Mouse (Mus musculus): ENCODE results near the gene Sdr39u1. TPM values are rescaled to one million over a fixed set of nuclear protein-coding genes. Genes with fewer than 3 reads are reported as not detected.

Gene Sdr39u1
- polyA plus RNA-seq, 2 experiments, result 80.2 to 81.0 TPM

- Histone ChIP-seq H3K4me3 (replicated peaks; ENCODE audit: low read length) (peak overlapping the region; percentile 66), H3K27ac (replicated peaks; ENCODE audit: low read depth, low read length) (peak overlapping the region; percentile 96), H3K27me3 (ENCODE audit: control insufficient read depth, insufficient read depth, low read length) (no peaks in the 10 kb centered on the region), H3K9me3 (ENCODE audit: control insufficient read depth, low read length) (no peaks in the 10 kb centered on the region), H3K4me2 (replicated peaks; ENCODE audit: low read depth, low read length, severe bottlenecking) (peak overlapping the region; percentile 95), H3K9ac (ENCODE audit: low read depth, low read length, severe bottlenecking) (peak overlapping the region; percentile 75), H3K4me1 (ENCODE audit: control insufficient read depth, insufficient read depth, low read length) (peaks cover 43% of the 10 kb centered on the region), H3K36me3 (ENCODE audit: control insufficient read depth, insufficient read depth, low read length) (peaks cover 20% of the 10 kb centered on the region)
- WGBS, result 0% methylated on average over 9 of the region's 9 CpGs
- DNase-seq (ENCODE audit: low spot score) (no peak), ATAC-seq (ENCODE audit: low FRiP score, low read depth) (no peak)
- TF ChIP-seq POLR2A (IDR thresholded peaks at IDR 0.05; ENCODE audit: borderline replicate concordance, extremely low read depth, insufficient read depth, insufficient read length), result no peak
These were observed 45.5 kb downstream of the Sdr39u1 start for GRCm38 (mm10) chr14:55854406-55855100.

GRCm38 (mm10) chr14:55853621-55854285 is 46.3 kb downstream of the Sdr39u1 start, which contains the start of gene Nynrin:
TSS of gene Nynrin (plus strand) at chr14:55854010.
- Histone ChIP-seq H3K4me1 (ENCODE audit: control insufficient read depth, insufficient read depth, low read length) (peaks cover 43% of the 10 kb centered on the region), H3K27me3 (ENCODE audit: control insufficient read depth, insufficient read depth, low read length) (no peaks in the 10 kb centered on the region), H3K27ac (replicated peaks; ENCODE audit: low read depth, low read length) (peak within 1 kb of the TSS; percentile 96), H3K36me3 (ENCODE audit: control insufficient read depth, insufficient read depth, low read length) (peaks cover 14% of the 10 kb centered on the region), H3K4me3 (replicated peaks; ENCODE audit: low read length) (peak within 1 kb of the TSS; percentile 66), H3K9me3 (ENCODE audit: control insufficient read depth, low read length) (no peaks in the 10 kb centered on the region), H3K4me2 (replicated peaks; ENCODE audit: low read depth, low read length, severe bottlenecking) (peak within 1 kb of the TSS; percentile 95), H3K9ac (ENCODE audit: low read depth, low read length, severe bottlenecking) (peak within 1 kb of the TSS; percentile 75)
- under 1% methylated on average over 21 of the region's 33 CpGs for WGBS
- no peak for TF ChIP-seq POLR2A (IDR thresholded peaks at IDR 0.05; ENCODE audit: borderline replicate concordance, extremely low read depth, insufficient read depth, insufficient read length)
- DNase-seq (ENCODE audit: low spot score) (peak; percentile 91), ATAC-seq (ENCODE audit: low FRiP score, low read depth) (peak; percentile 88)

GRCm38 (mm10) chr14:55852646-55853551 is 47.2 kb downstream of the Sdr39u1 start:
- peak; percentile 84 for ATAC-seq (ENCODE audit: low FRiP score, low read depth)
- Histone ChIP-seq H3K4me1 (ENCODE audit: control insufficient read depth, insufficient read depth, low read length) (peaks cover 41% of the 10 kb centered on the region), H3K4me2 (replicated peaks; ENCODE audit: low read depth, low read length, severe bottlenecking) (peak overlapping the region; percentile 95), H3K4me3 (replicated peaks; ENCODE audit: low read length) (peak overlapping the region; percentile 66), H3K36me3 (ENCODE audit: control insufficient read depth, insufficient read depth, low read length) (peaks cover 9% of the 10 kb centered on the region), H3K27ac (replicated peaks; ENCODE audit: low read depth, low read length) (peak overlapping the region; percentile 96), H3K9ac (ENCODE audit: low read depth, low read length, severe bottlenecking) (peak overlapping the region; percentile 75), H3K27me3 (ENCODE audit: control insufficient read depth, insufficient read depth, low read length) (no peaks in the 10 kb centered on the region), H3K9me3 (ENCODE audit: control insufficient read depth, low read length) (no peaks in the 10 kb centered on the region)
- WGBS, result 2% methylated on average over 11 of the region's 11 CpGs
- no peak for TF ChIP-seq POLR2A (IDR thresholded peaks at IDR 0.05; ENCODE audit: borderline replicate concordance, extremely low read depth, insufficient read depth, insufficient read length)
- peak; percentile 84 for DNase-seq (ENCODE audit: low spot score)

GRCm38 (mm10) chr14:55850885-55851284 is 49.2 kb downstream of the Sdr39u1 start:
- H3K9ac ChIP-seq (ENCODE audit: low read depth, low read length, severe bottlenecking), result no peak overlapping the region
- WGBS, result 65% methylated on average over 6 of the region's 6 CpGs
- no peak for TF ChIP-seq POLR2A (IDR thresholded peaks at IDR 0.05; ENCODE audit: borderline replicate concordance, extremely low read depth, insufficient read depth, insufficient read length)
- H3K36me3 ChIP-seq (ENCODE audit: control insufficient read depth, insufficient read depth, low read length), result no peaks in the 10 kb centered on the region
- H3K9me3 ChIP-seq (ENCODE audit: control insufficient read depth, low read length), result no peaks in the 10 kb centered on the region
- DNase-seq (ENCODE audit: low spot score) (no peak), ATAC-seq (ENCODE audit: low FRiP score, low read depth) (no peak)
- H3K27me3 ChIP-seq (ENCODE audit: control insufficient read depth, insufficient read depth, low read length), result no peaks in the 10 kb centered on the region
- H3K4me1 ChIP-seq (ENCODE audit: control insufficient read depth, insufficient read depth, low read length), result peaks cover 21% of the 10 kb centered on the region
- H3K4me2 ChIP-seq (replicated peaks; ENCODE audit: low read depth, low read length, severe bottlenecking), result no peak overlapping the region
- no peak overlapping the region for H3K4me3 ChIP-seq (replicated peaks; ENCODE audit: low read length)
- H3K27ac ChIP-seq (replicated peaks; ENCODE audit: low read depth, low read length), result no peak overlapping the region

Other genes with a start within 250 kb of the Sdr39u1 start
- 47.4 and 49.7 TPM in 2 replicates for gene Mdp1, start 239.8 kb downstream of the Sdr39u1 start, polyA plus RNA-seq (2012; rRNA removed)
- 53.7 and 59.1 TPM in 2 replicates for gene Mdp1, start 239.8 kb downstream of the Sdr39u1 start, polyA plus RNA-seq (2014; fragmentation: Nextera tagmentation; extraction: Ambion mirVana)
- gene Gmpr2, start 228.4 kb downstream of the Sdr39u1 start, polyA plus RNA-seq (2012; rRNA removed), result 51.1 and 53.6 TPM in 2 replicates
- 53.1 and 68.5 TPM in 2 replicates for gene Gmpr2, start 228.4 kb downstream of the Sdr39u1 start, polyA plus RNA-seq (2014; fragmentation: Nextera tagmentation; extraction: Ambion mirVana)
- gene Nedd8, start 228.2 kb downstream of the Sdr39u1 start, polyA plus RNA-seq (2012; rRNA removed), result 347 and 416 TPM in 2 replicates
- gene Nedd8, start 228.2 kb downstream of the Sdr39u1 start, polyA plus RNA-seq (2014; fragmentation: Nextera tagmentation; extraction: Ambion mirVana), result 567 and 583 TPM in 2 replicates
- 35.9 and 38.4 TPM in 2 replicates for gene Tinf2, start 218.5 kb downstream of the Sdr39u1 start, polyA plus RNA-seq (2012; rRNA removed)
- gene Tinf2, start 218.5 kb downstream of the Sdr39u1 start, polyA plus RNA-seq (2014; fragmentation: Nextera tagmentation; extraction: Ambion mirVana), result 34.2 and 40.1 TPM in 2 replicates
- gene Tgm1, start 186.4 kb downstream of the Sdr39u1 start, polyA plus RNA-seq (2012; rRNA removed), result 15.0 and 17.7 TPM in 2 replicates
- gene Tgm1, start 186.4 kb downstream of the Sdr39u1 start, polyA plus RNA-seq (2014; fragmentation: Nextera tagmentation; extraction: Ambion mirVana), result 17.0 and 21.2 TPM in 2 replicates
- 41.7 and 53.5 TPM in 2 replicates for gene Rabggta, start 178.0 kb downstream of the Sdr39u1 start, polyA plus RNA-seq (2012; rRNA removed)
- gene Rabggta, start 178.0 kb downstream of the Sdr39u1 start, polyA plus RNA-seq (2014; fragmentation: Nextera tagmentation; extraction: Ambion mirVana), result 20.4 and 23.0 TPM in 2 replicates
- 88.3 and 109 TPM in 2 replicates for gene Dhrs1, start 154.6 kb downstream of the Sdr39u1 start, polyA plus RNA-seq (2012; rRNA removed)
- gene Dhrs1, start 154.6 kb downstream of the Sdr39u1 start, polyA plus RNA-seq (2014; fragmentation: Nextera tagmentation; extraction: Ambion mirVana), result 82.0 and 89.7 TPM in 2 replicates
- 23.5 and 30.5 TPM in 2 replicates for gene Nop9, start 154.6 kb downstream of the Sdr39u1 start, polyA plus RNA-seq (2012; rRNA removed)
- gene Nop9, start 154.6 kb downstream of the Sdr39u1 start, polyA plus RNA-seq (2014; fragmentation: Nextera tagmentation; extraction: Ambion mirVana), result 37.6 and 38.1 TPM in 2 replicates
- gene Cideb, start 141.8 kb downstream of the Sdr39u1 start, polyA plus RNA-seq (2012; rRNA removed), result 2.1 and 2.6 TPM in 2 replicates
- gene Cideb, start 141.8 kb downstream of the Sdr39u1 start, polyA plus RNA-seq (2014; fragmentation: Nextera tagmentation; extraction: Ambion mirVana), result 0.41 and 0.46 TPM in 2 replicates
- gene Ltb4r2, start 138.9 kb downstream of the Sdr39u1 start, polyA plus RNA-seq (2012; rRNA removed), result 0.44 and 0.65 TPM in 2 replicates
- 0.61 and 0.74 TPM in 2 replicates for gene Ltb4r2, start 138.9 kb downstream of the Sdr39u1 start, polyA plus RNA-seq (2014; fragmentation: Nextera tagmentation; extraction: Ambion mirVana)
- 1.1 and 1.2 TPM in 2 replicates for gene Ltb4r1, start 134.3 kb downstream of the Sdr39u1 start, polyA plus RNA-seq (2012; rRNA removed)
- gene Ltb4r1, start 134.3 kb downstream of the Sdr39u1 start, polyA plus RNA-seq (2014; fragmentation: Nextera tagmentation; extraction: Ambion mirVana), result 0.33 and 0.78 TPM in 2 replicates
- gene Adcy4, start 116.2 kb downstream of the Sdr39u1 start, polyA plus RNA-seq (2012; rRNA removed), result 32.4 and 35.0 TPM in 2 replicates
- 16.8 and 17.8 TPM in 2 replicates for gene Adcy4, start 116.2 kb downstream of the Sdr39u1 start, polyA plus RNA-seq (2014; fragmentation: Nextera tagmentation; extraction: Ambion mirVana)
- 35.9 and 41.4 TPM in 2 replicates for gene Ripk3, start 111.4 kb downstream of the Sdr39u1 start, polyA plus RNA-seq (2012; rRNA removed)
- 30.5 and 37.6 TPM in 2 replicates for gene Ripk3, start 111.4 kb downstream of the Sdr39u1 start, polyA plus RNA-seq (2014; fragmentation: Nextera tagmentation; extraction: Ambion mirVana)
- 171 and 233 TPM in 2 replicates for gene Nfatc4, start 77.1 kb downstream of the Sdr39u1 start, polyA plus RNA-seq (2012; rRNA removed)
- gene Nfatc4, start 77.1 kb downstream of the Sdr39u1 start, polyA plus RNA-seq (2014; fragmentation: Nextera tagmentation; extraction: Ambion mirVana), result 83.5 and 114 TPM in 2 replicates
- gene Nynrin, start 46.3 kb downstream of the Sdr39u1 start, polyA plus RNA-seq (2012; rRNA removed), result 41.0 and 49.5 TPM in 2 replicates
- gene Nynrin, start 46.3 kb downstream of the Sdr39u1 start, polyA plus RNA-seq (2014; fragmentation: Nextera tagmentation; extraction: Ambion mirVana), result 20.6 and 23.6 TPM in 2 replicates
- gene Cbln3, start 15.9 kb downstream of the Sdr39u1 start, polyA plus RNA-seq (2012; rRNA removed), result 1.0 and 1.3 TPM in 2 replicates
- 0.25 and 0.54 TPM in 2 replicates for gene Cbln3, start 15.9 kb downstream of the Sdr39u1 start, polyA plus RNA-seq (2014; fragmentation: Nextera tagmentation; extraction: Ambion mirVana)
- gene Khnyn, start 15.3 kb downstream of the Sdr39u1 start, polyA plus RNA-seq (2012; rRNA removed), result 28.3 and 29.5 TPM in 2 replicates
- 10.2 and 12.2 TPM in 2 replicates for gene Khnyn, start 15.3 kb downstream of the Sdr39u1 start, polyA plus RNA-seq (2014; fragmentation: Nextera tagmentation; extraction: Ambion mirVana)
- gene Cma1, start 44.4 kb upstream of the Sdr39u1 start, polyA plus RNA-seq (2012; rRNA removed), result 65.4 and 75.4 TPM in 2 replicates
- 127 and 211 TPM in 2 replicates for gene Cma1, start 44.4 kb upstream of the Sdr39u1 start, polyA plus RNA-seq (2014; fragmentation: Nextera tagmentation; extraction: Ambion mirVana)
- 0.39 TPM in 1 of 2 replicates, not detected in the other for gene Cma2, start 50.7 kb upstream of the Sdr39u1 start, polyA plus RNA-seq (2012; rRNA removed)
- 0.23 and 0.50 TPM in 2 replicates for gene Cma2, start 50.7 kb upstream of the Sdr39u1 start, polyA plus RNA-seq (2014; fragmentation: Nextera tagmentation; extraction: Ambion mirVana)
- 0.48 and 0.49 TPM in 2 replicates for gene Mcpt1, start 117.7 kb upstream of the Sdr39u1 start, polyA plus RNA-seq (2012; rRNA removed)
- gene Mcpt1, start 117.7 kb upstream of the Sdr39u1 start, polyA plus RNA-seq (2014; fragmentation: Nextera tagmentation; extraction: Ambion mirVana), result 0.19 and 0.37 TPM in 2 replicates
- not detected in 2 replicates for gene Mcpt9, start 130.2 kb upstream of the Sdr39u1 start, polyA plus RNA-seq (2012; rRNA removed)
- gene Mcpt9, start 130.2 kb upstream of the Sdr39u1 start, polyA plus RNA-seq (2014; fragmentation: Nextera tagmentation; extraction: Ambion mirVana), result not detected in 2 replicates
- 0.74 and 0.92 TPM in 2 replicates for gene Mcpt2, start 141.7 kb upstream of the Sdr39u1 start, polyA plus RNA-seq (2012; rRNA removed)
- 0.51 and 0.83 TPM in 2 replicates for gene Mcpt2, start 141.7 kb upstream of the Sdr39u1 start, polyA plus RNA-seq (2014; fragmentation: Nextera tagmentation; extraction: Ambion mirVana)
- 2.0 and 2.4 TPM in 2 replicates for gene Mcpt4, start 162.0 kb upstream of the Sdr39u1 start, polyA plus RNA-seq (2012; rRNA removed)
- 1.3 and 2.4 TPM in 2 replicates for gene Mcpt4, start 162.0 kb upstream of the Sdr39u1 start, polyA plus RNA-seq (2014; fragmentation: Nextera tagmentation; extraction: Ambion mirVana)
- 0.78 and 1.5 TPM in 2 replicates for gene Mcpt8, start 185.0 kb upstream of the Sdr39u1 start, polyA plus RNA-seq (2012; rRNA removed)
- gene Mcpt8, start 185.0 kb upstream of the Sdr39u1 start, polyA plus RNA-seq (2014; fragmentation: Nextera tagmentation; extraction: Ambion mirVana), result 1.8 and 3.1 TPM in 2 replicates
- gene Ctsg, start 202.3 kb upstream of the Sdr39u1 start, polyA plus RNA-seq (2012; rRNA removed), result 0.23 and 0.30 TPM in 2 replicates
- 0.28 and 0.39 TPM in 2 replicates for gene Ctsg, start 202.3 kb upstream of the Sdr39u1 start, polyA plus RNA-seq (2014; fragmentation: Nextera tagmentation; extraction: Ambion mirVana)
- gene Gzme, start 220.3 kb upstream of the Sdr39u1 start, polyA plus RNA-seq (2012; rRNA removed), result 0.09 and 0.20 TPM in 2 replicates
- gene Gzme, start 220.3 kb upstream of the Sdr39u1 start, polyA plus RNA-seq (2014; fragmentation: Nextera tagmentation; extraction: Ambion mirVana), result 0.28 TPM in 1 of 2 replicates, not detected in the other
- gene Gzmd, start 232.3 kb upstream of the Sdr39u1 start, polyA plus RNA-seq (2012; rRNA removed), result 0.09 and 0.41 TPM in 2 replicates
- not detected in 2 replicates for gene Gzmd, start 232.3 kb upstream of the Sdr39u1 start, polyA plus RNA-seq (2014; fragmentation: Nextera tagmentation; extraction: Ambion mirVana)